Mouse (Mus musculus) erythroblast, embryonic 14.5 days (primary cell): ENCODE measurements around the gene 4933424G06Rik.

Experiments used
- GATA1 ChIP-seq: IDR thresholded peaks from 2 replicates; pipeline ENCODE4 v1.6.1; 2012; ENCODE audit warnings: low read length, inconsistent platforms, mixed read lengths
- TAL1 ChIP-seq: IDR thresholded peaks from 3 replicates; pipeline ENCODE4 v1.6.1; 2012; ENCODE audit warnings: low read length, inconsistent platforms, mixed read lengths

- no peak for TF ChIP-seq GATA1
- no peak for TF ChIP-seq TAL1
These were observed 79.5 kb downstream of the 4933424G06Rik start for GRCm38 (mm10) chr1:36789416-36789815.
